Mouse (Mus musculus) embryonic facial prominence, embryonic 13.5 days (tissue): ENCODE data around the gene Parp8. TPM values are rescaled to one million over a fixed set of nuclear protein-coding genes. Genes with fewer than 3 reads are reported as not detected.

Source experiments
- ATAC-seq: fragments of 200-750 bp; cut with Nextera tagmentation; 2 replicates; pipeline ENCODE4 v1.8.0; 2017; ENCODE audit warnings: low read depth; ENCODE audit not compliant: insufficient number of reproducible peaks, insufficient read depth, low FRiP score, low TSS enrichment
- H3K27ac ChIP-seq: fragments of 300-500 bp; sonication (generic); 2 replicates; pipeline ENCODE4 v1.5.1; 2015; ENCODE audit warnings: moderate library complexity, mild to moderate bottlenecking, inconsistent platforms
- H3K27me3 ChIP-seq: fragments of 300-500 bp; sonication (generic); 2 replicates; pipeline ENCODE4 v1.6.1; 2015; ENCODE audit warnings: mild to moderate bottlenecking, inconsistent platforms
- H3K36me3 ChIP-seq: fragments of 300-500 bp; sonication (generic); 2 replicates; pipeline ENCODE4 v1.6.1; 2015; ENCODE audit warnings: mild to moderate bottlenecking, inconsistent platforms
- H3K4me1 ChIP-seq: fragments of 300-500 bp; sonication (generic); 2 replicates; pipeline ENCODE4 v1.6.1; 2015; ENCODE audit warnings: inconsistent platforms
- H3K4me2 ChIP-seq: fragments of 300-500 bp; sonication (generic); 2 replicates; pipeline ENCODE4 v1.6.1; 2015; ENCODE audit warnings: moderate library complexity, mild to moderate bottlenecking, inconsistent platforms
- H3K4me3 ChIP-seq: fragments of 300-500 bp; sonication (generic); 2 replicates; pipeline ENCODE4 v1.5.1; 2015; ENCODE audit warnings: mild to moderate bottlenecking, inconsistent platforms
- H3K9ac ChIP-seq: fragments of 300-500 bp; sonication (generic); 2 replicates; pipeline ENCODE4 v1.6.1; 2015; ENCODE audit warnings: mild to moderate bottlenecking, inconsistent platforms
- H3K9me3 ChIP-seq: fragments of 300-500 bp; sonication (generic); 2 replicates; pipeline ENCODE4 v1.6.1; 2016; ENCODE audit warnings: inconsistent platforms
- WGBS: fragments of 180-500 bp; shearing (Covaris S2); methylation state at CpG from one replicate; pipeline ENCODE4 v1.1.7; 2015; ENCODE audit warnings: mixed read lengths; 5-methylcytosine and 5-hydroxymethylcytosine counted together
- polyA plus RNA-seq: library from polyadenylated mRNA; unstranded; fragments of >200 nt; fragmentation: Nextera tagmentation; extraction: Ambion mirVana; gene quantifications from 2 replicates; pipeline ENCODE4 v1.2.1, GENCODE M21; 2015

Parp8 gene
- polyA plus RNA-seq, 1 experiment from 2014 or later: 19.9 TPM

DNA sequence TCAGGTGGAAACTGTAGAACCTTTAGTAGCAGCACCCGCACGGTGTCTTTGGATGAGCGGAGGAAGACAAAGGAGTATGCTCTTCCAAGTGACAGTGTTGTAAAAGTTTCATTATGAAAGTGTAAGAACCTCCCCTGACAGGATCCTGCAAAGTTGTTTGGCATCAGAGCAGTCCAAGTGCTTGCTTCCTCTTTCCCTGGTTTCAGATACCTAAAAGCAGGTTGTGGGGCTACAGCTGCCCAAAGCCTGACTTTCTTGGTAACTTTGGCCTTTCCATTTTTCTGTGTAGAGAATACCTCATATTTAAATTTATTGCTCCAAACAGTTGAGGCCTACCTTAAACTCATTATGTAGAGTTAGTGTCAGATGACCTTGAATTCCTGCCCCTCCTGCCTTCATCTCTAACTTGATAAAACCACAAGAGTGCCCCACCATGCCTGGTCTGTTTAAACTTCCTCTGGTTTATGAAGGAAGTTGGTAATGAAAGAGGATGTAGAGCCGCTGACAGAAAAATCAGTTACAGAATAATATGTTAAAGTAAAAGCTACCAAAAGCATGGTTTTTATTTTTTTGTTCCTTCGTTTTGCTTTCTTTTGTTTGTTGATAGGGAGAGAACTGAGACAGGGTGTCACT lies 8.5 kb upstream of the Parp8 start:
- 83% methylated on average over 5 of the region's 5 CpGs for WGBS
- no peak for ATAC-seq

DNA sequence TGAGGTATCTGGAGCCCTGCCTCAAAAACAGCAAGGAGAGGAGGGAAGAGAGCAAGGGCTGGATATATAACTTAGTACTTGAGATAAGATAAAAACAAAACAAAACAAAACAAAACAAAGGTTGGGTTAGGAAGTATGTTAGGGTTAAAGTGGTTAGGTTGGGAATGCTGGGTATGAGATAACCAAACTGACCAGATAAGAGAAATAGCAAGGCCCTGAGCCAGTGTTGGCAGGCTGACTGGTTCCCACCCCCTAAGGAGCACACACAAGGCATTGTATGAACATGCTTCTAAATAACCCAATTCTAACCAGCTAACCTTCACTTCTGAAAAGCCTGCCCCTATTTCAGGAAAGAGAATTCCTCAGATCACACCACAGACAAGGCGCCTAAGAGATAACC lies 7.1 kb upstream of the Parp8 start:
- Histone ChIP-seq H3K36me3 (no peaks in the 10 kb centered on the region), H3K4me3 (no peak overlapping the region), H3K27ac (no peak overlapping the region), H3K9me3 (no peaks in the 10 kb centered on the region), H3K9ac (no peak overlapping the region), H3K4me1 (peaks cover 6% of the 10 kb centered on the region), H3K4me2 (no peak overlapping the region), H3K27me3 (no peaks in the 10 kb centered on the region)
- 89% methylated on average over 1 of the region's 1 CpGs for WGBS
- ATAC-seq: no peak

More for the DNA sequence above, 8.5 kb upstream of the Parp8 start:
- Histone ChIP-seq H3K4me2 (no peak overlapping the region), H3K36me3 (no peaks in the 10 kb centered on the region), H3K9ac (no peak overlapping the region), H3K4me1 (0 out of 2 replicates have a peak, but pooled peaks cover 4% of the 10 kb centered on the region), H3K27ac (no peak overlapping the region), H3K9me3 (no peaks in the 10 kb centered on the region), H3K27me3 (no peaks in the 10 kb centered on the region), H3K4me3 (no peak overlapping the region)

DNA sequence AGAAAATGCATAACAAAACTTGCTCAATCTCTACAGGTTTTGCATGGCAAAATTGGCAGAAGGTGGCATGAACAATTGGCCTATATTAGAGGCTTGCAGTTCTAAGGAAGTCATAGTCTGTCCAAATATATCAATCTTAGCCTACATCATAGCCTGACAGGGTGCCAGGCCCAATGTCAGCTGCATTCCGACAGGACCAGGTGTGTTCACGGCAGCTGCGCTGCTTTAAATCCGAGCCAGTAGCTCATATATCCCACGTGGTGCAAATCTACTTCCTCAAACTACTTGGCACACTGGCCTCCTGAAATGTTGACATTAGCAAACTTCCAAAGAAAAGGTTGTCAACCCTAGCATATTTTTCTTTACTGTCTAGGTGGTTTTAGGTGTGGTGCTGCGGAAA lies 6.2 kb upstream of the Parp8 start:
- no peak overlapping the region for H3K27ac ChIP-seq
- H3K4me3 ChIP-seq: no peak overlapping the region
- no peak for ATAC-seq
- 52% methylated on average over 6 of the region's 6 CpGs for WGBS
- H3K27me3 ChIP-seq: no peaks in the 10 kb centered on the region
- H3K4me1 ChIP-seq: peaks cover 14% of the 10 kb centered on the region
- H3K36me3 ChIP-seq: no peaks in the 10 kb centered on the region
- no peaks in the 10 kb centered on the region for H3K9me3 ChIP-seq
- no peak overlapping the region for H3K9ac ChIP-seq
- no peak overlapping the region for H3K4me2 ChIP-seq

DNA sequence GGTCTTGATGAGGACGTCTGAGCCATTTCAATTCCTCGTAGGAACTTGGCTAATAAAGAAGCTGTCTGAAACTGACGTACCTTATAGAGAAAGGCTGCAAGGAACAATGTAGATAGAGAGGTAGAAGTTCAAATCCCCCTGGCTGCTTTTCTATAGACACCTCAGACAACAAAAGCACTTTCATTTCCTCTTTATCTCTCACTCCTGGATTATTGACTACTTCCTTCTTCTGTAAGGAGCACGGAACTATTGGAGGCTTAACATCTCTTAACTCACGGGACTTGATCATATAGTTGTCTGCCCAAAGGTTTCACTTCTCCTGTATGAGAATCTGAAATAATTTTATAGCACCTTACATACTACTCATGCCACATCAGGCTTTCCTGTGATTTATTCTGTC lies 2.9 kb upstream of the Parp8 start:
- Histone ChIP-seq H3K4me2 (no peak overlapping the region), H3K27ac (no peak overlapping the region), H3K9ac (no peak overlapping the region), H3K9me3 (no peaks in the 10 kb centered on the region), H3K4me1 (peaks cover 26% of the 10 kb centered on the region), H3K4me3 (no peak overlapping the region), H3K27me3 (no peaks in the 10 kb centered on the region), H3K36me3 (no peaks in the 10 kb centered on the region)
- 85% methylated on average over 5 of the region's 5 CpGs for WGBS
- no peak for ATAC-seq

DNA sequence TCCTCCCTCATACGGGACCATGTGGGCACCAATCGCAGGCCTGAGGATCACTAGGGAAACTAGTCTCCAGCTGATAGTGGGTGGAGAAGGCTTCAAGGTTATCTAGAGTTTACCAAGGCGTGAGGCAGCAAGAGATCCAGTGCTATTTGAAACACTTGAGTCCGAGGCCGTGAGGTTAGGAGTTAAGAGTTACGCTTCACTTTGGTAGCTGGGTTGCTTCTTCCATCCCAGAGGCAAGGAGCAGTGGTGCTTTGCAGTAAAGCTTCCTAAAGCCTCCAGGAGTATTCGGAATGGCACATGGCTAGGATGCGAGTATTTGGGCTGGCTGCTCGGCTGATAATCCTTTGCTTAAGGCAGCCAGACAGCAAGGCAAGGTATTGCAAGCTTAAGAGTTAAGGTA lies 2.0 kb upstream of the Parp8 start:
- no peak for ATAC-seq
- Histone ChIP-seq H3K4me1 (peaks cover 27% of the 10 kb centered on the region), H3K4me2 (no peak overlapping the region), H3K4me3 (no peak overlapping the region), H3K27me3 (no peaks in the 10 kb centered on the region), H3K9ac (no peak overlapping the region), H3K9me3 (no peaks in the 10 kb centered on the region), H3K27ac (no peak overlapping the region), H3K36me3 (no peaks in the 10 kb centered on the region)
- 66% methylated on average over 9 of the region's 9 CpGs for WGBS

DNA sequence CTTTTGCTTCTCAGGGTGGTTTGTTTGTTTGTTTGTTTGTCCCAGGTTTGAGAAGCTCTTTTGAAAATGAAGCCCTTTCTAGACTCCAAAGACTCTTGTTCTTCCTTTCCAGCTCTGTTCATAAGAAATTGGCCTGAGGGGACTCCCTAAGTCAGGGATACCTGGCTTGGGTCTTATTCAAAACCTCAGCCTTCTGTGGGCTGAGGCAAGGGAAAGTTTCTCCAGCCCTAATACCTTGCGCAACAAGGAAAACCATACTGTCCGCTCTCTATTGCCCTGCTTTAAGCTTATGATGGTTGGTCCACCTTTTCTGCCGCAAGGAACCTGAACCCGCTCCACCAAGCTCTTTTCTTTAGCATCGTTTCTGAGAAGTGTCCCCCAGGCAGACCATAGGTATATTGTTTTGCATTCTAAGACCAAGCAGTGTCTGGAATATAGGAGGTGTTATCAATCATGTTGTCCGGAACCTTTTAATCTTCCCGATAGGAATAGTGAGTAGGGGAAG lies 991 bp upstream of the Parp8 start:
- Histone ChIP-seq H3K9ac (no peak overlapping the region), H3K27me3 (no peaks in the 10 kb centered on the region), H3K4me1 (peaks cover 31% of the 10 kb centered on the region), H3K27ac (peak overlapping the region; percentile 94), H3K4me2 (peak overlapping the region; percentile 77), H3K36me3 (no peaks in the 10 kb centered on the region), H3K4me3 (peak overlapping the region; percentile 87), H3K9me3 (no peaks in the 10 kb centered on the region)
- 44% methylated on average over 7 of the region's 7 CpGs for WGBS
- ATAC-seq: no peak

DNA sequence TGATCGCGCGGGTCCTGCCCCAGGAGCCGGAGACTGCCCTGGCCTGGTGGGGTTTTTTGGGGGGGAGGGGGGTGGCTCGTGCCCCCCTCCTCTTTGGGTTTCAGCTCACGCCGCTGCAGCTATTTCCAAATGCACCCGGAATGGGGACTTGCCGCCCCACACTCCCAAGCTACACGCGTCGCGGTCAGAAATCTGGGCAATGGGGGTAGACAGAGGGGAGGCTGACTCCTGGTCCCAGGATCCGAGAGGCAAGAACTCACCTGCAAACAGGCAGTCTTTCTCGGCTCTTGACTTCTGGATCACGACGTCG lies 466 bp downstream of the Parp8 start:
- H3K4me3 ChIP-seq: peak overlapping the region; percentile 87
- peak; percentile 10; the same call in 1 of the 2 replicates for ATAC-seq

DNA sequence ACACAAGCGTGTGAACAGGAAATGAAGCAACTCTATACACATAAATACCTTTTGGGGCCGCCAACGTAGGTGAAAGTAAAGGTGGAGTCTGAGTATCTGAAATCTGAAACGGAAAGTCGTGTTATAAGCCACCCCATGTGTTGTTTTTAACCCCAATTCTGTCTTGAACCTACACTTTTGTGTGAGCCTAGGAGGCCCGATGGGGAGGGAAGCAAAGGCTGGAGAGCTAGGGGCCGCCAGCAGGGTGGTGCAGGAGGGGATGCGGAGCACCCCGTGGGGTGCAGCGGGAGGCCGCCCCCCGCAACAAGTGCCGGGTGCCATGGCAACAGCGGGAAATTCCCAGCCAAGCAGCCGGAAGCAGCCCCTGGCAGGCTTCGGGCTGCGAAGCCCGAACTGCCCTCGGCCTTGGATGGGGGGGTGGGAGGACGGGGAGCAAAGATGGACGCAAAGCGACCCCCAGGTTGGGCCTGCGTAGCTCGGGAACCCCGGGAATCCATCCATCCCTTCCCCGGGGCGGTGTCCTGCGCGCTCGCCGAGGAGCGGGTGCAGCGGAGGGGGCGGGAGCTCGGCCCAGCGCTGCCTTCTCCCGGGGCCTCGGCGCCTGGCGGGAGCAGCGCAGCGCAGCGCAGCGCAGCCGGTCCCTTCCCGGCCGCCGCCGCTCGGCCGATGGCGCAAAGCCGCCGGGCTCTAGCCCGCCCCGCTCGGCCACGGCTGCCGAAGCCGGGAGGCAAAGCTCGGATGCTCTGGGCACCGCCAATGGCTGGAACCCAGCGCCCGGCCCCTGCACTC lies 1.0 kb downstream of the Parp8 start:
- Histone ChIP-seq H3K4me3 (peak overlapping the region; percentile 87), H3K36me3 (no peaks in the 10 kb centered on the region), H3K4me1 (peaks cover 32% of the 10 kb centered on the region), H3K27me3 (no peaks in the 10 kb centered on the region), H3K4me2 (peak overlapping the region; percentile 77), H3K9ac (peak overlapping the region; percentile 94), H3K27ac (peak overlapping the region; percentile 94), H3K9me3 (no peaks in the 10 kb centered on the region)
- WGBS: under 1% methylated on average over 55 of the region's 64 CpGs
- peak; percentile 73 for ATAC-seq

More for the DNA sequence above, 466 bp downstream of the Parp8 start:
- Histone ChIP-seq H3K4me1 (peaks cover 32% of the 10 kb centered on the region), H3K27ac (peak overlapping the region; percentile 94), H3K4me2 (peak overlapping the region; percentile 77), H3K36me3 (no peaks in the 10 kb centered on the region), H3K27me3 (no peaks in the 10 kb centered on the region), H3K9ac (peak overlapping the region; percentile 94), H3K9me3 (no peaks in the 10 kb centered on the region)
- 0% methylated on average over 18 of the region's 18 CpGs for WGBS

DNA sequence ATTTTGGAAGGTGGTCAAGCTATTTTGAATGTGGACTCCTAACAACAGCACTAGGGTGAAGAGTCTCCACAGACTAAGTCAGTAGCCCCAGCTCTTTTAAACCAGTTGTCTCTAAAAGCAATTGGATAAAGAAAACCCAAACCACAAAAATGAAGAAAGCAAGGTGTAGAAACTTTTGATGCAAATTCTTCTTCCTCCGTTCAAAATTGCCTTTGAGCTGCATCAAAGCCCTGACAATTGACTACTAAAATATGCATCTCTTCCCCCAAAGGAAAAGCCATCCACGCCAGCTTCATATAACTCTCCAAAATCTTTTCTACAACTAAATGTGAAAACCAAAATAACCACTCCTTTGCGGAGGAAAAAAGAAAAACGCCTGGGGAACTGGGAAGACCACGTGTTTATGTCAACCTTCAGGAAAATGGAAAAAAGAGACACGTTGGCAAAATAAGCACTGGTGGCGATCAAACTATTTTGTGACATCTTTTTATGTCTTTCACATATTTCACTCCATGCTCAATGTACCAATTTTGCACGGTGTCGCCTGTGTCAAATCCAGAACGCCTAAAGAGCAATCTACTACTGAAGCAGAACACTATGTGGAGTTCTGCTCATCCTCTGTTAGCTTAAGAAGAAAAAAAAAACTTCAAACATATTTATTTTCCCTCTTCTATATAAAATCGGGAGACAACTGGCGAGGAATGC lies 1.8 kb downstream of the Parp8 start:
- Histone ChIP-seq H3K4me1 (peaks cover 35% of the 10 kb centered on the region), H3K27me3 (no peaks in the 10 kb centered on the region), H3K9me3 (no peaks in the 10 kb centered on the region), H3K27ac (peak overlapping the region; percentile 94; the same call in 1 of the 2 replicates), H3K4me3 (peak overlapping the region; percentile 87), H3K9ac (peak overlapping the region; percentile 94), H3K36me3 (no peaks in the 10 kb centered on the region), H3K4me2 (peak overlapping the region; percentile 77)
- WGBS: 5% methylated on average over 12 of the region's 12 CpGs
- ATAC-seq: no peak

DNA sequence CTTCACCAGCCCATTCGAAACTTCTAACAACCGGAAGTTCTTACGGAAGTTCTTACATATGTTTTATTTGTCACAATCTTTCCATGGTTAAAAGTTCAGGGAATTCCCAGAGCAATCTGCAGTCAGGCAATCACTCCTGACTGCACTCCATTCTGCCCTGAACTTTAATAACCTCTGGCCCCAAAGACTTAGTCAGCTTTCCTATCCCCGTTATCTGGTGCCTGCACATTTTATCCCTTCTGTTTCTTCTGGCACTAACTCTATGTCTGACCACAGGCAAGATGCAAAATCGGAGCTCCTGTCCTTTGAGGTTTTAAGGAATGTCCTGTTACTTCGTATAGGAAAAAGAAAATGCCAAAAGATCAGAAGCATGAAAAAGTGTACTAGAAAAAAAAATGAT lies 4.7 kb downstream of the Parp8 start:
- no peaks in the 10 kb centered on the region for H3K27me3 ChIP-seq
- no peaks in the 10 kb centered on the region for H3K36me3 ChIP-seq
- no peak overlapping the region for H3K4me2 ChIP-seq
- H3K9ac ChIP-seq: no peak overlapping the region
- no peak for ATAC-seq
- no peaks in the 10 kb centered on the region for H3K9me3 ChIP-seq
- H3K4me3 ChIP-seq: no peak overlapping the region
- 62% methylated on average over 6 of the region's 6 CpGs for WGBS
- peaks cover 25% of the 10 kb centered on the region for H3K4me1 ChIP-seq
- H3K27ac ChIP-seq: no peak overlapping the region

DNA sequence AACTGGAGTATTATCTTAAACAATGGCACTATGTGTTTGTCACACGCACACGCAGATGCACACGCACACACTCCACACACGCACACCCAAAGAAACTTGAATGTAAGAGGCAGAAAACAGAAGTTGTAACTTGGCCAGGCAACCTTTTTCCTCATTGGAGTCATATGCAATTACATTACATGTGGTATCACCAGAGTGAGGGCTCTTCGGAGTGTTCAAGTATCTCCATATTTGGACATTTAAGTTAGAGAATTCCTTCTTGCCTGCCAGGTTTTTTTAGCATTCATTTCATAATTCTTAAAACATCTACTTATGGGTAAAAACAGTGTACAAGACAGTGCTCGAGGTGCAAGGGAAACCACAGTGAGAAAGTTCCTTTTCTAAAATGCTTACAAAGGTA lies 6.7 kb downstream of the Parp8 start:
- H3K4me3 ChIP-seq: no peak overlapping the region
- WGBS: 87% methylated on average over 6 of the region's 6 CpGs
- H3K9ac ChIP-seq: no peak overlapping the region
- peaks cover 24% of the 10 kb centered on the region for H3K4me1 ChIP-seq
- H3K9me3 ChIP-seq: no peaks in the 10 kb centered on the region
- no peaks in the 10 kb centered on the region for H3K36me3 ChIP-seq
- no peak overlapping the region for H3K4me2 ChIP-seq
- no peak for ATAC-seq
- no peaks in the 10 kb centered on the region for H3K27me3 ChIP-seq
- no peak overlapping the region for H3K27ac ChIP-seq
